Mouse (Mus musculus) midbrain, embryonic 11.5 days (tissue): ENCODE data around the gene Nek3. TPM values are rescaled to one million over a fixed set of nuclear protein-coding genes. Genes with fewer than 3 reads are reported as not detected.

Experiments used
- ATAC-seq: fragments of 200-750 bp; cut with Nextera tagmentation; 2 replicates; pipeline ENCODE4 v1.8.0; 2017; ENCODE audit warnings: moderate TSS enrichment, moderate library complexity; ENCODE audit not compliant: low FRiP score
- DNase-seq: peaks from one replicate; pipeline ENCODE4 v3.0.0; 2015; ENCODE audit warnings: low spot score; ENCODE audit errors: missing footprints
- H3K27ac ChIP-seq: fragments of 300-500 bp; sonication (generic); 2 replicates; pipeline ENCODE4 v1.5.1; 2014; ENCODE audit warnings: low read depth, low read length
- H3K27me3 ChIP-seq: fragments of 300-500 bp; sonication (generic); 2 replicates; pipeline ENCODE4 v1.6.1; 2014; ENCODE audit warnings: mild to moderate bottlenecking, low read length, moderate library complexity, mixed read lengths; ENCODE audit not compliant: control insufficient read depth, insufficient read depth
- H3K36me3 ChIP-seq: fragments of 300-500 bp; sonication (generic); 2 replicates; pipeline ENCODE4 v1.6.1; 2014; ENCODE audit warnings: mild to moderate bottlenecking, low read length, moderate library complexity, mixed read lengths; ENCODE audit not compliant: control insufficient read depth, insufficient read depth
- H3K4me1 ChIP-seq: fragments of 300-500 bp; sonication (generic); 2 replicates; pipeline ENCODE4 v1.6.1; 2014; ENCODE audit warnings: low read length; ENCODE audit not compliant: control insufficient read depth, insufficient read depth
- H3K4me2 ChIP-seq: fragments of 300-500 bp; sonication (generic); 2 replicates; pipeline ENCODE4 v1.6.1; 2014; ENCODE audit warnings: mild to moderate bottlenecking, moderate library complexity
- H3K4me3 ChIP-seq: fragments of 300-500 bp; sonication (generic); 2 replicates; pipeline ENCODE4 v1.5.1; 2014; ENCODE audit warnings: low read depth, low read length
- H3K9ac ChIP-seq: fragments of 300-500 bp; sonication (generic); 2 replicates; pipeline ENCODE4 v1.6.1; 2014; ENCODE audit warnings: low read length
- H3K9me3 ChIP-seq: fragments of 300-500 bp; sonication (generic); 2 replicates; pipeline ENCODE4 v1.6.1; 2016; ENCODE audit warnings: low read length; ENCODE audit not compliant: control insufficient read depth
- WGBS: fragments of 180-500 bp; shearing (Covaris S2); extraction: QIAGEN DNeasy Blood & Tissue Kit; methylation state at CpG from one replicate; pipeline ENCODE4 v1.1.7; 2014; 5-methylcytosine and 5-hydroxymethylcytosine counted together
- polyA plus RNA-seq: library from polyadenylated mRNA; unstranded; fragments of >200 nt; fragmentation: Nextera tagmentation; extraction: Ambion mirVana; gene quantifications from 2 replicates; pipeline ENCODE4 v1.2.1, GENCODE M21; 2014

The Nek3 gene
- polyA plus RNA-seq = 8.6 and 8.9 TPM in 2 replicates

DNA sequence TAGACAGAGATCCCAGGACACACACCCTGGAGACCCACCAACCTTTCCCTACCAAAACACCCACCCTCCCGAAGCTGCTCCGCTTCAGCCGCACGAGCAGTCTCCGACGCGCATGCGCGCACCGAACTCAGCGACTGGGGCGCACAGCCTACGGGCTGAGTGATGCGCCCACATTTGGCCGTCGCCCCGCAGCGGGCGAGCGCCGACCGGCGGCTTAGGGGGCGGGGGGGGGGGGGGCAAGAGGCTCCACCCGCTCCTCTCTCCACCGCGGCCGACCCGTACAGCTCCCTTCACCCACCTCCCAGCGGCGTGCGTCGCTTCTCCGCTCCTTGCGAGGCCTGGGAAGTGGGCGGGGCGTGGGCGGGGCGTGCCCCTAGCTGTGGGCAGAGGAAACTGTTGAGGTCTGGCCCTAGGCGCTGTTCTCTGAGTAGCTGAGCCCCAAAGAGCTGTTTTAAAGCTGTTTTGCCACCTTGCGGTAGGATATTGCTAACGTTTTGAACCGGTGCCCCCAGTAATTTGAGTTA lies at the start of gene Nek3:
Nek3 (minus strand) TSS at position 356 of the 524 bp plus-strand sequence.
- Histone ChIP-seq H3K27ac (peak within 1 kb of the TSS; percentile 25; the same call in 1 of the 2 replicates), H3K27me3 (no peaks in the 10 kb centered on the region), H3K9me3 (no peaks in the 10 kb centered on the region), H3K4me1 (no peaks in the 10 kb centered on the region), H3K36me3 (peaks cover 8% of the 10 kb centered on the region), H3K9ac (peak within 1 kb of the TSS; percentile 57), H3K4me3 (peak within 1 kb of the TSS; percentile 51), H3K4me2 (peak within 1 kb of the TSS; percentile 42)
- peak; percentile 98 for ATAC-seq
- under 1% methylated on average over 37 of the region's 43 CpGs for WGBS
- DNase-seq = peak; percentile 99

DNA sequence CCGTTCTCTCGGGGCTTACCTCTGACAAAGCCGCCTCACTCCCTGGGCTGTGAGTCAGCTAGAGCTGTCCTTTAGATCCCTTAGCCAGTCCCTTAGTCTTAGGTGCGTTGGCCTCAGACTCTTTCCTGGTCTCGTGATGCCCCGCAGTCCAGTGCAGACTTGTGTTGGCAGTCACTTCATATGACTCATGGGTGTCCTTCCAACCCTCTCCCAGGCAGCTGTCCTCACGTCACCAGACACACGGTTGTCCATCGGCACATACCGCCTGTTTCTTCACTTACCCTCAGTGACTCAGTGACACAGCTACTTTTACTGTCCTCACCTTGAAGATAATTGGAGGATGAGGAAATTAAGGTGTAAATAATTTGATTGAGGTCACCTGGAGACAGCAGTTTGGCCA lies 48.6 kb upstream of the Nek3 start:
- ATAC-seq = no peak
- H3K36me3 ChIP-seq = peaks cover 8% of the 10 kb centered on the region; the same call in 1 of the 2 replicates

DNA sequence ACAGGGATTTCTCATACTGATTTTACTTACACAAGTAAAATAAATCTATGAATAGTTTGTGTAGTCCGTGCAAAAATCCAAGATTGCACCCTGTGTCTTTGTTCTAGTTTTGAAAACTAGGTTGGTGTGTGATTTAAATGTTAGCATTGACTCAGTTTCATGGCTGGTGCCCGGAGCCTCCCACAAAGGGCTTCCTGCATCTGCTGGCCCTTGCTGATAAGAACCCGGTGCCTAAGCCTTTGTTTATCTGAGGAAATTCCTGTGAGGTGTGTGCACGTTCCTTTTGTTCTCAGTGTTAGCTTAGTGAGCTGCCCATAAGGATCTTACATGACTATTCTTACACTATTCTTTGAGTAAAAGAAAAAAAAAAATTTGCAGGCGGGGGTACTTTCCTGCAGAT lies 42.8 kb upstream of the Nek3 start:
- no peak for DNase-seq
- Histone ChIP-seq H3K36me3 (peaks cover 6% of the 10 kb centered on the region; the same call in 1 of the 2 replicates), H3K4me3 (no peak overlapping the region), H3K9me3 (no peaks in the 10 kb centered on the region), H3K27ac (no peak overlapping the region), H3K4me2 (no peak overlapping the region), H3K4me1 (no peaks in the 10 kb centered on the region), H3K9ac (no peak overlapping the region), H3K27me3 (no peaks in the 10 kb centered on the region)
- WGBS = 61% methylated on average over 5 of the region's 5 CpGs
- ATAC-seq = no peak

More for the DNA sequence above, 48.6 kb upstream of the Nek3 start:
- DNase-seq = no peak
- no peak overlapping the region for H3K4me2 ChIP-seq
- no peaks in the 10 kb centered on the region for H3K27me3 ChIP-seq
- no peaks in the 10 kb centered on the region for H3K9me3 ChIP-seq
- no peak overlapping the region for H3K27ac ChIP-seq
- no peak overlapping the region for H3K9ac ChIP-seq
- no peaks in the 10 kb centered on the region for H3K4me1 ChIP-seq
- H3K4me3 ChIP-seq = no peak overlapping the region
- WGBS = 97% methylated on average over 10 of the region's 10 CpGs

DNA sequence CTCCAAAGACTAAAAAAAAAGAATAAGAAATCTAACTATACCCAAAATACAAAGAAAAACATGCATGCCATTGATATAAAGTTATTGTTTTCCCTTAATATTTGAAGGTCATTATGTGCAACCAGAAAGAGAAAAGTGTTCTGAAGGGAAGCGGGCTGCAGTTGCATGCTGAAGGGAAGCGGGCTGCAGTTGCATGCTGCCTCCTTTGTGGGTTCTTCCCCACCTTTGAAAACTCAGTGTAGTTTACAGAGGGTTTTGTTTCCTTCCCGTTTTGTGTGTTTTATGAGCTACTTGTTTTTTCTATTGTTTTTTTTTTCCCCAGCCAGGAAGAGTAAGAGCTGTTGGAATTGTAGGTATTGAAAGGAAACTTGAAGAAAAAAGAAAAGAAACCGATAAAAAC lies 41.3 kb upstream of the Nek3 start:
- Histone ChIP-seq H3K27me3 (no peaks in the 10 kb centered on the region), H3K27ac (no peak overlapping the region), H3K4me3 (no peak overlapping the region), H3K36me3 (peaks cover 6% of the 10 kb centered on the region; the same call in 1 of the 2 replicates), H3K4me2 (no peak overlapping the region), H3K9ac (no peak overlapping the region), H3K9me3 (no peaks in the 10 kb centered on the region), H3K4me1 (no peaks in the 10 kb centered on the region)
- ATAC-seq (no peak), DNase-seq (no peak)
- WGBS = 87% methylated on average over 4 of the region's 4 CpGs

DNA sequence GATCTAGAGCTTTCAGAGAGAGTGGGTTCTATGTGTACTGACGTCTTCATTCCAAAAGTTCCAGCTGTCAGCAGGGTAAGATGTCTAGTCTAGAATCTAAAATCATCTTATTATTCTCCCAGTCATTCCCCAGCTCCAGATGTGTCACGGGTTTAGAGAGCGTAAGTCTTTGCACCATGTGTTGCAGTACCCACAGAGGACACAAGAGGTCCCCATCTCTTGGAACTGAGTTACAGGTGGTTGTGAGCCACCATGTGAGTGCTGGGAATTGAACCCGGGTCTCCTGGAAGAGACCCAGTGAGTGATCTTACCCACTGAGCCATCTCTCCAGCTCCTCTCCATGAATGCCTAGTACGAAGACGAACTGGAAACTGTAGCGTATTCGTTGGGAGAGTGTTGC lies 33.2 kb upstream of the Nek3 start:
- H3K27me3 ChIP-seq = no peaks in the 10 kb centered on the region
- DNase-seq (no peak), ATAC-seq (no peak)
- H3K4me1 ChIP-seq = no peaks in the 10 kb centered on the region
- no peak overlapping the region for H3K4me2 ChIP-seq
- H3K27ac ChIP-seq = no peak overlapping the region
- H3K4me3 ChIP-seq = no peak overlapping the region
- WGBS = 97% methylated on average over 8 of the region's 8 CpGs
- peaks cover 9% of the 10 kb centered on the region for H3K36me3 ChIP-seq
- no peaks in the 10 kb centered on the region for H3K9me3 ChIP-seq
- no peak overlapping the region for H3K9ac ChIP-seq

DNA sequence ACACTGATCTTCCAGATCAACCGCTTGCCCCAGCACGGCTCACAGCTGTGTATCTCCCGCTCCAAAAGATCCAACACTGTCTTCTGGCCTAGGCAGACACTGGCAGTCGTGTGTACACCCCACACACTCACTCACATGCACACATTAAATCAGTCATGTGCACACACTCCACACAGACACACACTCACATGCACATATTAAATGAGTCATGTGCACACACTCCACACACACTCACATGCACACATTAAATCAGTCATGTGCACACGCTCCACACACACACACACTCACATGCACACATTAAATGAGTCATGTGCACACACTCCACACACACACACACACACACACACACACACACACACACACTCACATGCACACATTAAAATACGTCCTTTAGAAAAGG lies 31.7 kb upstream of the Nek3 start:
- H3K4me2 ChIP-seq = no peak overlapping the region
- no peak overlapping the region for H3K9ac ChIP-seq
- H3K9me3 ChIP-seq = no peaks in the 10 kb centered on the region
- ATAC-seq (no peak), DNase-seq (peak; percentile 77)
- H3K4me1 ChIP-seq = peaks cover 4% of the 10 kb centered on the region; the same call in 1 of the 2 replicates
- WGBS = 94% methylated on average over 6 of the region's 6 CpGs
- H3K36me3 ChIP-seq = peaks cover 9% of the 10 kb centered on the region
- no peak overlapping the region for H3K4me3 ChIP-seq
- H3K27ac ChIP-seq = no peak overlapping the region
- no peaks in the 10 kb centered on the region for H3K27me3 ChIP-seq

DNA sequence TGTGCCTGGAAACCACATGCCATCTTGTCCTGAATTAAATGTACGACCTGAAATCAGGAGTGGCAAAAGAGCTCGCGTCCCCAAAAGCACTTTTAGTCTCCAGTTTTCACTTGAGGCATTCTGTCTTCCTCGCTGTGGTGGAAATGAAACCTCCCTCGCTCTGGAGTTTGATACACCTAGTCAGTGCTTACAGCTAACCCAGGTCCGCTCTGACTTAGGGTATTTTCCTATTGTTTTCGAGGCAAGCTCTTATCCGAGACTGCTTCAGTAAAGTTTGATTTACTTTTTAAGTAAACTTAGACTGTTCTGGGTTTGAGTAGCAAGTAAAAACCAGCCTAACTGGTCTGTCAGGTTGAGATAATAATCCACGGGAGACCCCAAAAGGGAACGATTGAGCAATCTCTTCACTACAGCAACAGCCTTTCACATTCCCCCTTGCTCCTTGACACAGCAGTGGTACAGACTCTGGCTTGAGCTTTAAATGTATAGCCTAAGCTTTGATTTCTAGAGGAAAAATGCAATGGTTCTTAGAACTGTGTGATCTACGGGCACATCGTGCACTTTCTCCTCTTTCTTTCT lies 27.3 kb upstream of the Nek3 start:
- Histone ChIP-seq H3K9ac (peak overlapping the region; percentile 94), H3K4me3 (peak overlapping the region; percentile 69), H3K27me3 (no peaks in the 10 kb centered on the region), H3K36me3 (no peaks in the 10 kb centered on the region), H3K4me1 (peaks cover 4% of the 10 kb centered on the region; the same call in 1 of the 2 replicates), H3K4me2 (peak overlapping the region; percentile 66), H3K27ac (peak overlapping the region; percentile 96; the same call in 1 of the 2 replicates), H3K9me3 (no peaks in the 10 kb centered on the region)
- DNase-seq (peak; percentile 92), ATAC-seq (0 out of 2 replicates have a peak, but pooled peaks have one; percentile 15)
- WGBS = 18% methylated on average over 12 of the region's 12 CpGs

DNA sequence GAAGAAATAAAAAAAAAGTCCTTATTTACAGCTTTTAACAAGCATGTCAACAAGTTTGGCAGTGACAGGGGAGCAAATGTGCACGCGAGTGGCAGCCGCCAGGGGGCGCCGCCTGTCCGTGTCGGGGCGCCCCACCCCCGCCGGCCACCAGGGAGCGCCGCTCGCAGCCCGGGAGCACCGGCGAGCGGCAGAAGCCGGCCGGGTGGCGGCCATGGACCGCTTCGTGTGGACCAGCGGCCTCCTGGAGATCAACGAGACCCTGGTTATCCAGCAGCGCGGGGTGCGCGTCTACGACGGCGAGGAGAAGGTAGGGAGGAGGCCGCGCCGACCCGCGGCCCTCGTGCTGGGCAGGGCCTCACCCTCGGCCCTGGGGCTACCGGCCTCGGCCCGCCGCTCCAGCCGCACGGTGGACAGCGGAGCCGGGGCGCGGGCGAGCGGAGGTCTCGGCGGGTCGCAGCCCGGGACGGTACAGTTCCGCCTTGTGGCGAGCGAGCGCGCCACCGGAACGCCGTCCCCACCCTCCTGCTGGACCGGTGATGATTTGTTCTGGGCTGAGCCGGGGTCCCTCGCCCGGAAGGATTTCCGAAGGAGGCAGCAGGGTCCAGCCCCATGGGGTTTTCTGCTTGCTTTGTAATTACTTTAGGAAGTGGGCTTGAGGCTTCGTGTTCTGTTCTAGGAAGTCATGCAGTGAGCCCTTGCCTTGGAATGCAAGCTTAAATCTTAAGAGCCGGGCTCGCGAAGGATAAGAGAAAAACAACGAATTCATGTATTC lies 26.6 kb upstream of the Nek3 start, which contains the start of gene Vps36:
Vps36 (plus strand) TSS at position 150 of the 772 bp plus-strand sequence.
- Histone ChIP-seq H3K4me1 (peaks cover 4% of the 10 kb centered on the region; the same call in 1 of the 2 replicates), H3K27ac (peak within 1 kb of the TSS; percentile 96), H3K36me3 (no peaks in the 10 kb centered on the region), H3K4me3 (peak within 1 kb of the TSS; percentile 69), H3K9ac (peak within 1 kb of the TSS; percentile 94), H3K27me3 (no peaks in the 10 kb centered on the region), H3K9me3 (no peaks in the 10 kb centered on the region), H3K4me2 (peak within 1 kb of the TSS; percentile 66)
- peak; percentile 99 for DNase-seq
- WGBS = under 1% methylated on average over 72 of the region's 73 CpGs
- ATAC-seq = peak; percentile 97
